In genomic region chr19:53821241-53822120, GRCm38 (mm10) we compare ENCODE assay signal across 10 mouse cellular contexts.
DNase-seq lines count a peak whose midpoint lies in the region; ATAC-seq and TF ChIP-seq lines count a peak whose summit lies in the region.
"Had no signal": no experiment of that assay in that cellular context is flagged by ENCODE, and none has a peak within 500 bp of the region (broad histone marks: within the 10 kb centered on the region; RNA-seq: fewer than 3 reads in every experiment).

No protein-coding gene starts in this region.

- H3K9ac ChIP-seq in heart, adult 2 months (ENCODE audit: low read depth, low read length), result no peak overlapping the region
- H3K9ac ChIP-seq in midbrain, embryonic 11.5 days (ENCODE audit: low read length), result no peak overlapping the region
- 0 out of 2 replicates have a peak overlapping the region, but pooled peaks have one; percentile 36 for H3K9ac ChIP-seq in hindbrain, embryonic 13.5 days
- no peak overlapping the region for H3K9ac ChIP-seq in neural tube, embryonic 15.5 days (replicated peaks)

- peak in 1 of 2 experiments; percentile 32 for DNase-seq in heart, adult 2 months
- no peak for DNase-seq in heart, postnatal 4 days
- DNase-seq in midbrain, embryonic 10.5 days (ENCODE audit: low spot score), result peak; percentile 42
- DNase-seq in midbrain, embryonic 11.5 days (ENCODE audit: low spot score, missing footprints), result no peak
- DNase-seq in testis, postnatal 14 days (ENCODE audit: low spot score), result no peak
- DNase-seq in right cerebral cortex, postnatal 10 days (ENCODE audit: low spot score in 2 of 2), result no peak
- DNase-seq: cerebellum, adult 11-12 months had no signal

- 51% methylated on average over 13 of the region's 13 CpGs for WGBS in heart, adult 2 months
- 49% methylated on average over 13 of the region's 13 CpGs for WGBS in midbrain, embryonic 10.5 days
- 38% methylated on average over 13 of the region's 13 CpGs for WGBS in midbrain, embryonic 11.5 days
- WGBS in hindbrain, embryonic 13.5 days, result 41% methylated on average over 13 of the region's 13 CpGs
- 27% methylated on average over 13 of the region's 13 CpGs for WGBS in neural tube, embryonic 15.5 days

- intact Hi-C loops in heart, adult 2 months (cut with DNase I), result loop anchor here (5.0 kb wide), 1 partner anchor 54 kb away; no protein-coding TSS in a partner anchor

- no peaks in the 10 kb centered on the region for H3K9me3 ChIP-seq in midbrain, embryonic 10.5 days (replicated peaks)
- no peaks in the 10 kb centered on the region for H3K9me3 ChIP-seq in midbrain, embryonic 11.5 days (ENCODE audit: control insufficient read depth, low read length)
- no peaks in the 10 kb centered on the region for H3K9me3 ChIP-seq in hindbrain, embryonic 13.5 days
- H3K9me3 ChIP-seq in neural tube, embryonic 15.5 days (replicated peaks), result no peaks in the 10 kb centered on the region

- no peak overlapping the region for H3K4me3 ChIP-seq in heart, adult 2 months
- H3K4me3 ChIP-seq in midbrain, embryonic 10.5 days, result no peak overlapping the region
- H3K4me3 ChIP-seq in midbrain, embryonic 11.5 days (ENCODE audit: low read depth, low read length), result no peak overlapping the region
- H3K4me3 ChIP-seq in hindbrain, embryonic 13.5 days, result no peak overlapping the region
- H3K4me3 ChIP-seq in neural tube, embryonic 15.5 days (replicated peaks), result no peak overlapping the region
- H3K4me3 ChIP-seq: myocyte had no signal

- peak overlapping the region; percentile 27; the same call in 1 of the 2 replicates for H3K27ac ChIP-seq in heart, adult 2 months
- peak overlapping the region; percentile 63 for H3K27ac ChIP-seq in midbrain, embryonic 10.5 days (replicated peaks)
- no peak overlapping the region for H3K27ac ChIP-seq in midbrain, embryonic 11.5 days (ENCODE audit: low read depth, low read length)
- H3K27ac ChIP-seq in hindbrain, embryonic 13.5 days, result no peak overlapping the region
- H3K27ac ChIP-seq in neural tube, embryonic 15.5 days (replicated peaks), result 0 out of 2 replicates have a peak overlapping the region, but pooled peaks have one; percentile 28

- no peak for TF ChIP-seq POLR2A in heart, adult 2 months (IDR thresholded peaks at IDR 0.05; ENCODE audit: insufficient read depth, low read depth, low read length)

- ATAC-seq in midbrain, embryonic 11.5 days (ENCODE audit: low FRiP score), result no peak
- no peak for ATAC-seq in hindbrain, embryonic 13.5 days (ENCODE audit: low FRiP score)
- no peak for ATAC-seq in neural tube, embryonic 15.5 days (ENCODE audit: low FRiP score)

- H3K36me3 ChIP-seq in heart, adult 2 months (ENCODE audit: control insufficient read depth, insufficient read depth, low read length), result peaks cover 13% of the 10 kb centered on the region
- H3K36me3 ChIP-seq in midbrain, embryonic 10.5 days, result no peaks in the 10 kb centered on the region
- H3K36me3 ChIP-seq in midbrain, embryonic 11.5 days (ENCODE audit: control insufficient read depth, insufficient read depth, low read length), result no peaks in the 10 kb centered on the region
- H3K36me3 ChIP-seq in hindbrain, embryonic 13.5 days, result no peaks in the 10 kb centered on the region
- no peaks in the 10 kb centered on the region for H3K36me3 ChIP-seq in neural tube, embryonic 15.5 days

- H3K79me2 ChIP-seq in heart, adult 2 months (replicated peaks; ENCODE audit: control insufficient read depth, insufficient read depth, low read length), result no peaks in the 10 kb centered on the region

- TF ChIP-seq CTCF in heart, adult 2 months (IDR thresholded peaks at IDR 0.05), result peak; percentile 65

- no peaks in the 10 kb centered on the region for H3K27me3 ChIP-seq in heart, adult 2 months (ENCODE audit: control insufficient read depth, insufficient read depth, low read length)
- no peaks in the 10 kb centered on the region for H3K27me3 ChIP-seq in midbrain, embryonic 10.5 days (ENCODE audit: low read depth, poor library complexity, severe bottlenecking)
- no peaks in the 10 kb centered on the region for H3K27me3 ChIP-seq in midbrain, embryonic 11.5 days (ENCODE audit: control insufficient read depth, insufficient read depth, low read length)
- H3K27me3 ChIP-seq in hindbrain, embryonic 13.5 days, result no peaks in the 10 kb centered on the region
- H3K27me3 ChIP-seq in neural tube, embryonic 15.5 days (replicated peaks), result no peaks in the 10 kb centered on the region

- H3K4me1 ChIP-seq in heart, adult 2 months (ENCODE audit: control insufficient read depth, insufficient read depth, low read length), result peaks cover 5% of the 10 kb centered on the region
- H3K4me1 ChIP-seq in midbrain, embryonic 10.5 days, result peaks cover 22% of the 10 kb centered on the region
- H3K4me1 ChIP-seq in midbrain, embryonic 11.5 days (ENCODE audit: control insufficient read depth, insufficient read depth, low read length), result peaks cover 6% of the 10 kb centered on the region
- H3K4me1 ChIP-seq in hindbrain, embryonic 13.5 days (replicated peaks), result peaks cover 11% of the 10 kb centered on the region
- peaks cover 11% of the 10 kb centered on the region for H3K4me1 ChIP-seq in neural tube, embryonic 15.5 days

- 0 out of 2 replicates have a peak, but pooled peaks have one; percentile 5 for TF ChIP-seq EP300 in heart, adult 2 months (IDR thresholded peaks at IDR 0.05; ENCODE audit: insufficient read depth, low read depth, low read length)

- no peak overlapping the region for H3K4me2 ChIP-seq in midbrain, embryonic 11.5 days
- no peak overlapping the region for H3K4me2 ChIP-seq in hindbrain, embryonic 13.5 days
- H3K4me2 ChIP-seq in neural tube, embryonic 15.5 days, result no peak overlapping the region

Comparison
In these comparisons a context has a peak if more than half of its experiments do, and no peak if none do; other contexts are left out.
1. H3K27ac ChIP-seq: peak in heart, adult 2 months (single experiment), midbrain, embryonic 10.5 days (single experiment) and neural tube, embryonic 15.5 days (single experiment); none in midbrain, embryonic 11.5 days (single experiment) and hindbrain, embryonic 13.5 days (single experiment).